Mouse (Mus musculus) C2C12 (cell line): ENCODE data around the gene Mkrn2os. TPM values are rescaled to one million over a fixed set of nuclear protein-coding genes. Genes with fewer than 3 reads are reported as not detected.

Experiments
- H3K27me3 ChIP-seq: one replicate; pipeline ENCODE4 v1.6.1; 2011; ENCODE audit not compliant: control insufficient read depth, insufficient read depth, insufficient read length
- H3K36me3 ChIP-seq: one replicate; pipeline ENCODE4 v1.6.1; 2011; ENCODE audit not compliant: control insufficient read depth, insufficient read depth
- H3K4me3 ChIP-seq: one replicate; pipeline ENCODE4 v1.5.1; 2011; ENCODE audit warnings: mild to moderate bottlenecking, control low read depth; ENCODE audit not compliant: poor library complexity, insufficient read depth, severe bottlenecking
- H3K79me2 ChIP-seq: one replicate; pipeline ENCODE4 v1.6.1; 2011; ENCODE audit not compliant: control insufficient read depth, insufficient read depth
- H3K79me3 ChIP-seq: one replicate; pipeline ENCODE4 v1.6.1; 2011; ENCODE audit warnings: low read depth, control low read depth
- H3ac ChIP-seq: one replicate; pipeline ENCODE3; 2011; ENCODE audit warnings: low read depth; ENCODE audit not compliant: control insufficient read depth, insufficient read length
- CEBPB ChIP-seq: IDR thresholded peaks from one replicate; pipeline ENCODE4 v1.6.1; 2011; ENCODE audit warnings: low read depth, mild to moderate bottlenecking, control low read depth, moderate library complexity
- CTCF ChIP-seq: IDR thresholded peaks from one replicate; pipeline ENCODE4 v1.5.1; 2011; ENCODE audit not compliant: control insufficient read depth, insufficient read depth, insufficient read length
- FOSL1 ChIP-seq: IDR thresholded peaks from one replicate; pipeline ENCODE4 v1.8.0; 2011; ENCODE audit warnings: mild to moderate bottlenecking, low read length; ENCODE audit not compliant: poor library complexity, insufficient read depth, severe bottlenecking
- MAX ChIP-seq: IDR thresholded peaks from one replicate; pipeline ENCODE4 v1.6.1; 2011; ENCODE audit warnings: mild to moderate bottlenecking, control low read depth
- MYOD1 ChIP-seq: IDR thresholded peaks from one replicate; pipeline ENCODE4 v1.6.1; 2011; ENCODE audit warnings: low read depth; ENCODE audit not compliant: control insufficient read depth, insufficient read length
- MYOG ChIP-seq: IDR thresholded peaks from one replicate; pipeline ENCODE4 v1.6.1; 2011; ENCODE audit not compliant: control insufficient read depth, insufficient read length; ENCODE audit errors: extremely low read depth
- USF1 ChIP-seq: IDR thresholded peaks from one replicate; pipeline ENCODE4 v1.6.1; 2011; ENCODE audit warnings: low read depth, mild to moderate bottlenecking, control low read depth, moderate library complexity
- polyA plus RNA-seq: library from polyadenylated mRNA; unstranded; fragments of >200 nt; fragmentation: generic; extraction: Trizol; gene quantifications from one replicate; pipeline ENCODE4 v1.2.1, GENCODE M21; 2012; ENCODE audit warnings: missing spikeins

Mkrn2os gene
- polyA plus RNA-seq, 1 experiment = 0.01 TPM

GRCm38 (mm10) chr6:115619818-115620217 is 27.4 kb upstream of the Mkrn2os start:
- Histone ChIP-seq H3K79me3 (peaks cover 2% of the 10 kb centered on the region), H3K4me3 (no peak overlapping the region), H3K79me2 (no peaks in the 10 kb centered on the region), H3K36me3 (peaks cover 94% of the 10 kb centered on the region), H3ac (no peak overlapping the region), H3K27me3 (no peaks in the 10 kb centered on the region)
- TF ChIP-seq CEBPB (no peak), FOSL1 (no peak), CTCF (no peak), MAX (no peak), MYOD1 (no peak), USF1 (no peak), MYOG (no peak)

DNA sequence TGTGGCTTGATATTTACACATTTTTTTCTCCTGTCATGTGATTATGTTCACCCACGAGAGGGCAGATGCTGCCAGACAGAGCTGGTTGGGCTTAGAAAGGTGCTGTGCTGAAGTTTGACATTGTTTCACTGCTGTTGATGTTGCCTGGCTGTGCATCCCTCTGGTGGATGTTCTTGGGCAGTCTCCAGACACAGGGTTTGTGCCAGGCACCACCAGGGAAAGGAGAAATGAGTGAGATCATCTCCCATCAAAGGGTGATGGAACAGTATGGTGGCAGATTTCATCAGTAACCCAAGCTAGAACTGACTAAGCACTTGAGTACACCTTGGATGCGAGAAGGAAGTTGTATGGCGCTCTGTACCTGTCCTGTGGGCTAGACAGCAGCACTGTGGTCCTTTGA is 23.6 kb upstream of the Mkrn2os start:
- Histone ChIP-seq H3ac (no peak overlapping the region), H3K36me3 (peaks cover 85% of the 10 kb centered on the region), H3K79me3 (peaks cover 2% of the 10 kb centered on the region), H3K79me2 (no peaks in the 10 kb centered on the region), H3K4me3 (no peak overlapping the region), H3K27me3 (no peaks in the 10 kb centered on the region)
- TF ChIP-seq FOSL1 (no peak), CEBPB (no peak), CTCF (no peak), MYOD1 (no peak), MAX (no peak), MYOG (no peak), USF1 (no peak)

DNA sequence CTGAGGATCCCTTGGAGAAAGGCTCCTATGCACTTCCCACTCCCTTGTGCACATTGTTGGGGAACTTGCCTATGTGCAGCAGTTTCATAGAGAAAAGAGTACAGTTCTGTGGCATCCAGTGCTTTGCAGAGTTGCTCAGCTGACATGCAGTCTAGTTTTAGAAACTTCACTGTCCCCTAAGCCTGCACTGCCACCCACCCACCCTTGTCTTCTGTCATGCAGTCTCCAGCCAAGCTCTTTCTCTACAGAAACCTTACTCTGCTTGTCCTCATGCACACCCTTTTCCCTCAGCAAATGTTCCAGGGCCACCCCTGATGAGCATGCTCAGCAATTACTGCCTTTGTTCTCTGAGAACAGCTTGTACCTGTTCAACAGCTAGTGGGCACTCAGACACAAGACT is 21.4 kb upstream of the Mkrn2os start:
- Histone ChIP-seq H3K79me2 (no peaks in the 10 kb centered on the region), H3K27me3 (no peaks in the 10 kb centered on the region), H3K79me3 (peaks cover 2% of the 10 kb centered on the region), H3K36me3 (peaks cover 74% of the 10 kb centered on the region), H3K4me3 (no peak overlapping the region), H3ac (no peak overlapping the region)
- TF ChIP-seq USF1 (no peak), FOSL1 (no peak), MYOG (no peak), CEBPB (no peak), CTCF (no peak), MYOD1 (no peak), MAX (no peak)

GRCm38 (mm10) chr6:115610301-115610700 is 17.9 kb upstream of the Mkrn2os start:
- Histone ChIP-seq H3K4me3 (no peak overlapping the region), H3ac (no peak overlapping the region), H3K27me3 (no peaks in the 10 kb centered on the region), H3K36me3 (peaks cover 40% of the 10 kb centered on the region), H3K79me3 (peaks cover 3% of the 10 kb centered on the region), H3K79me2 (peaks cover 26% of the 10 kb centered on the region)
- TF ChIP-seq USF1 (no peak), MAX (no peak), FOSL1 (no peak), MYOD1 (no peak), CTCF (no peak), CEBPB (no peak), MYOG (no peak)

DNA sequence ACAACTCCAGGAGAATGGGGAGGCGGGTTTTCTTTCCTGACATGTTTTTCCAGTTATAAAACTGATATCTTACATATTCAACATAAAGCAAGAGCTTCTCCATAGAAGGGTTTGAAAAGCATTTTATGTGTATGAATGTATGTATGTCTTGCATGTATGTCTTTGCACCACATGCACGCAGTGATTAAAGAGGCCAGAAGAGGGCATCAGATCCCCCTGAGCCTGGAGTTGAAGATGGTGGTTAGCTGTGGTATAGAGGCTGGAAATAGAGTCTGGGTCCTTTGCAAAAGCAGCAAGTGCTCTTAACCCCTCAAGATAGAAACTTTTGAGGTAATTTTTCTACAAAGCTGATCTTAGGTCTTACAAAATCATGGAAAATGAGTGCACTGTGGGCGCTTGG is 16.7 kb upstream of the Mkrn2os start:
- peaks cover 27% of the 10 kb centered on the region for H3K79me2 ChIP-seq
- H3K27me3 ChIP-seq = no peaks in the 10 kb centered on the region
- TF ChIP-seq CTCF (no peak), MYOD1 (no peak), MAX (no peak), MYOG (no peak), USF1 (no peak), FOSL1 (no peak), CEBPB (no peak)
- H3K79me3 ChIP-seq = peaks cover 3% of the 10 kb centered on the region
- no peak overlapping the region for H3ac ChIP-seq
- H3K4me3 ChIP-seq = no peak overlapping the region
- H3K36me3 ChIP-seq = peaks cover 31% of the 10 kb centered on the region

- no peak for TF ChIP-seq MAX
- no peak for TF ChIP-seq FOSL1
- no peak for TF ChIP-seq MYOG
- no peak for TF ChIP-seq CEBPB
- no peak for TF ChIP-seq USF1
- TF ChIP-seq MYOD1 = no peak
- no peak for TF ChIP-seq CTCF
- Histone ChIP-seq H3K79me2 (peaks cover 41% of the 10 kb centered on the region), H3K4me3 (no peak overlapping the region), H3K27me3 (no peaks in the 10 kb centered on the region), H3K36me3 (peaks cover 16% of the 10 kb centered on the region), H3K79me3 (peaks cover 13% of the 10 kb centered on the region), H3ac (no peak overlapping the region)
Observed at GRCm38 (mm10) chr6:115607429-115607828, 15.1 kb upstream of the Mkrn2os start.
